In genomic region chr12:118381013-118381412, GRCm38 (mm10) we compare ENCODE assay signal across 22 mouse cellular contexts.
"Had no signal": no experiment of that assay in that cellular context is flagged by ENCODE, and none has a peak within 500 bp of the region (broad histone marks: within the 10 kb centered on the region; RNA-seq: fewer than 3 reads in every experiment).

No protein-coding gene starts in this region.

- H3K4me3 ChIP-seq: heart, embryonic 10.5 days; heart, embryonic 12.5 days; hindbrain, embryonic 13.5 days; hindbrain, embryonic 15.5 days; layer of hippocampus, adult 2 months; left cerebral cortex, adult 2 months; limb, embryonic 10.5 days; limb, embryonic 12.5 days; liver, embryonic 13.5 days had no signal

- DNase-seq: gastrocnemius, postnatal 14 days; gastrocnemius, postnatal 36 days; heart, adult 18-20 months; heart, postnatal 10 days; heart, postnatal 36 days; kidney, adult 18-20 months; kidney, adult 8-10 months; kidney, postnatal 10 days; kidney, postnatal 25 days; kidney, postnatal 4 days; liver; liver, embryonic 13.5 days had no signal

- H3K36me3 ChIP-seq: heart, embryonic 10.5 days; heart, embryonic 12.5 days; hindbrain, embryonic 13.5 days; hindbrain, embryonic 15.5 days; limb, embryonic 10.5 days; limb, embryonic 12.5 days; liver, embryonic 13.5 days had no signal

- H3K27me3 ChIP-seq: heart, embryonic 12.5 days; hindbrain, embryonic 13.5 days; hindbrain, embryonic 15.5 days; limb, embryonic 12.5 days; liver, embryonic 13.5 days had no signal

- H3K4me1 ChIP-seq: heart, embryonic 10.5 days; heart, embryonic 12.5 days; hindbrain, embryonic 13.5 days; hindbrain, embryonic 15.5 days; limb, embryonic 10.5 days; limb, embryonic 12.5 days had no signal

- H3K27ac ChIP-seq: heart, embryonic 10.5 days; hindbrain, embryonic 13.5 days; hindbrain, embryonic 15.5 days; hindbrain, postnatal 0 days; layer of hippocampus, adult 2 months; left cerebral cortex, adult 2 months; limb, embryonic 10.5 days; limb, embryonic 12.5 days; liver, embryonic 13.5 days had no signal

- H3K9ac ChIP-seq: heart, embryonic 12.5 days; hindbrain, embryonic 13.5 days; hindbrain, embryonic 15.5 days; limb, embryonic 12.5 days; liver, embryonic 13.5 days had no signal

- H3K9me3 ChIP-seq: heart, embryonic 10.5 days; heart, embryonic 12.5 days; hindbrain, embryonic 13.5 days; hindbrain, embryonic 15.5 days; limb, embryonic 10.5 days; limb, embryonic 12.5 days; liver, embryonic 13.5 days had no signal

- ATAC-seq: hindbrain, postnatal 0 days had no signal

- H3K4me2 ChIP-seq: heart, embryonic 12.5 days; hindbrain, embryonic 13.5 days; hindbrain, embryonic 15.5 days; limb, embryonic 12.5 days; liver, embryonic 11.5 days; liver, embryonic 13.5 days had no signal
